Mouse (Mus musculus) spleen, adult 12 weeks (tissue): ENCODE measurements around the gene 1700010I14Rik.

ENCODE experiments used
- DNase-seq: peaks from one replicate; pipeline ENCODE4 v3.0.0; 2022; ENCODE audit warnings: low spot score

1700010I14Rik gene

GRCm38 (mm10) chr17:9023198-9023942 lies 35.2 kb downstream of the 1700010I14Rik start:
- DNase-seq = no peak

GRCm38 (mm10) chr17:9030181-9030580 lies 42.0 kb downstream of the 1700010I14Rik start:
- DNase-seq = no peak

- peak; percentile 12 for DNase-seq
These were observed 43.4 kb downstream of the 1700010I14Rik start for GRCm38 (mm10) chr17:9031241-9032141.

- DNase-seq = no peak
These were observed 44.4 kb downstream of the 1700010I14Rik start for GRCm38 (mm10) chr17:9032362-9033044.

GRCm38 (mm10) chr17:9033511-9033910 lies 45.4 kb downstream of the 1700010I14Rik start:
- no peak for DNase-seq

- no peak for DNase-seq
These were observed 47.6 kb downstream of the 1700010I14Rik start for GRCm38 (mm10) chr17:9035561-9036348.

- no peak for DNase-seq
These were observed 54.6 kb downstream of the 1700010I14Rik start for GRCm38 (mm10) chr17:9042723-9043122.

GRCm38 (mm10) chr17:9052441-9052980 lies 64.4 kb downstream of the 1700010I14Rik start:
- no peak for DNase-seq

- no peak for DNase-seq
These were observed 71.3 kb downstream of the 1700010I14Rik start for GRCm38 (mm10) chr17:9059360-9059932.
